Mouse (Mus musculus) lung, adult 2 months (tissue): ENCODE measurements around the gene Cdc45.

Experiments used
- CTCF ChIP-seq: fragments of 200-500 bp; IDR thresholded peaks from 2 replicates; pipeline ENCODE4 v1.5.1; 2011; ENCODE audit warnings: mild to moderate bottlenecking, low read length, control low read depth; ENCODE audit not compliant: insufficient read depth
- POLR2A ChIP-seq: fragments of 200-500 bp; IDR thresholded peaks from 2 replicates; pipeline ENCODE4 v1.6.1; 2011; ENCODE audit warnings: low read depth, mild to moderate bottlenecking, control low read depth, low read length, borderline replicate concordance; ENCODE audit errors: extremely low read depth

GRCm38 (mm10) chr16:18828630-18829029, 16.8 kb upstream of the Cdc45 start:
- TF ChIP-seq CTCF (no peak), POLR2A (no peak)
